Mouse (Mus musculus) layer of hippocampus, adult 2 months (tissue): ENCODE results near the gene Mrtfb. TPM values are rescaled to one million over a fixed set of nuclear protein-coding genes. Genes with fewer than 3 reads are reported as not detected.

Experiments
- DNase-seq, 2 experiments: peaks; one replicate each; pipeline ENCODE4 v3.0.0; 2022; ENCODE audit warnings: low spot score in 2 of 2
- H3K27ac ChIP-seq: fragments of 200-600 bp; 2 replicates; pipeline ENCODE4 v1.8.1; 2022
- H3K4me3 ChIP-seq: fragments of 200-600 bp; 2 replicates; pipeline ENCODE4 v1.8.1; 2022; ENCODE audit warnings: mild to moderate bottlenecking
- CTCF ChIP-seq: fragments of 200-600 bp; conservative IDR thresholded peaks from 2 replicates; pipeline ENCODE4 v1.8.1; 2022; ENCODE audit warnings: antibody characterized with exemption, mild to moderate bottlenecking, moderate library complexity
- microRNA-seq, 2 experiments: library from miRNA; unstranded; fragments of <30 nt; microRNA quantifications; one replicate each; pipeline ENCODE4 v1.2.0; 2021
- total RNA-seq, 2 experiments: library from RNA; stranded (reverse); gene quantifications; 2 replicates each; pipeline ENCODE4 v1.2.3; 2021

Gene Mrtfb
- total RNA-seq, 2 experiments from 2014 or later = 173 to 185 TPM

DNA sequence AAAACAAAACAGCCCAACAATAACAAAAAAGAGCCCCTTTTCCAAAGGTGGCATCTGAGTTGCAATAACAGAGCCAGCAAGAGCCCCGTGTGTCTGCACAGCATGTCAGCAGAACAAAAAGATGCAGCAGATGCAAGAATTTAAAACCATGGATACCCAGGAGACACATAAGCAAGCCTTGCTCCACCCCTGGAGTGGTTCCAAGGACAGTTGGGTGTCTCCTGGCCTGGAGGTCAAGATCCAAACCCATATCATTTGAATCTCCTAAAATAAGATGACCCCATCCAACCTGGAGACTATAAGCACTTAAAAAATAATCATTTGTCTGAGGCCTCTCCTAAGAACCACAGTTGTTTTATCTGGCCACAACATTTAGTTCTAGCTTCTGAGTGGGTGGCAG is 203.8 kb downstream of the Mrtfb start:
- no peak for DNase-seq
- Histone ChIP-seq H3K27ac (no peak overlapping the region), H3K4me3 (no peak overlapping the region)
- no peak for TF ChIP-seq CTCF

DNA sequence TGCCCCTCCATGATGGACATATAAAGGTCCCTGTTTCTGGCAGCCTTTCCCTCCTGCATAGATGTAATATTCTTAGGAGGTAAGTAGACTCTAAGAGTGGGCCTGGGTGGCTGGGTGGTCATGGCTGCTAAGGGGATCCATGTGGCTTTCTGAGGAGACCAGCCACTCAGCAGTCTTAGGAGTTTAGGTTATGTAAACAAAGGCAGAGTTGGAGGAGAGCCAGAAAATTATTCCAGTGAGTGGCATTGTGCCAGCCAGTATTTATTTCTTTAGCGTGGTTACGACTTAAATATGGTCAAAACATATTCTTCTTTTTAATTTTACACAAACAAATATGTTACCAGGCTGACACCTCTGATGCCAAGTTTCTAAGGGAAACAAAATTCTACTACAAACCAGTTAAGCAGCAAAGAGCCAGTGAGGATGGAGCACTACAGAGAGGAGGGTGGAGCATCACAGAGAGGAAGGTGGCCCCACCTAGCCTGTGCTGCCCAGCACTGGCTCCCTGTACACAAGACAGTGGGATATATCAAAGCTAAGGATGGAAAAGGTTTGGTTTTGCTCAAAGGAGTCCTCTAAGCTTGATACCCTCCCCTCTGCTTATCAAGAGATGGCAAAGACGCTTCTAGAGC is 204.6 kb downstream of the Mrtfb start:
- Histone ChIP-seq H3K27ac (no peak overlapping the region), H3K4me3 (no peak overlapping the region)
- TF ChIP-seq CTCF = no peak
- no peak for DNase-seq

- H3K27ac ChIP-seq = no peak overlapping the region
- no peak overlapping the region for H3K4me3 ChIP-seq
- TF ChIP-seq CTCF = peak; percentile 21
- no peak for DNase-seq
Measured at GRCm38 (mm10) chr16:13464662-13465061, 208.4 kb downstream of the Mrtfb start.

Small RNA genes within 50 kb of the gene (microRNA-seq; reads per million reads assigned to microRNA genes)
- gene Mir193b = 34.1 to 48.2 reads per million in 2 experiments
- gene Mir365-1 = 0.32 to 1.1 reads per million in 2 experiments

Other genes with a start within 250 kb of the Mrtfb start
- 10 to 100 TPM; 26.5 to 27.2 TPM for gene Ercc4, start 146.8 kb upstream of the Mrtfb start, total RNA-seq